Mouse (Mus musculus): Measurements from ENCODE around the gene Pacsin2. TPM values are rescaled to one million over a fixed set of nuclear protein-coding genes. Genes with fewer than 3 reads are reported as not detected.
A peak's percentile ranks its signal among the peaks of the same experiment; 100 is the strongest.

The Pacsin2 gene
- polyA plus RNA-seq, 1 experiment from 2014 or later: 24.3 TPM

DNA sequence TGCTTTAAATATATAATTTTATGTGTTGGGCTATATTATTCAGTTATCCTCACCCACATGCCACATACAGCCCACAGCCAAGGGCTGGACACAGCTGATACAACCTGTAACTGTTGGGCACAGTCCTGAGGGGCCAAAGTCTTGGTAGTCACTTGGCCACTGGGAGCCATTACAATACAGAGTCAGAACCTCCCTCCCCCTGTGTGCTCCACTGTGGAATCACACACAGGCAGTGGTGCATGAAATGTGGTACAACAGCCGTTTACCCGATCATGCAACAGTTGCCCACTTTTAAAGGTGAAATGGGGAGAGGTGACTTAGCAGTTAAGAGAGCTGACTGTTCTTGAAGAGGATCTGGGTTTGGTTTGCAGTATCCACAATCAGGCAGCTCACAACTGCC lies 14.4 kb downstream of the Pacsin2 start:
- no peak overlapping the region for H3K4me3 ChIP-seq (ENCODE audit: low read depth, low read length)
- DNase-seq (no peak), ATAC-seq (no peak)
- no peak overlapping the region for H3K27ac ChIP-seq (ENCODE audit: low read depth)
- no peak for TF ChIP-seq CTCF (IDR thresholded peaks at IDR 0.05; ENCODE audit: low read depth)
- no peak for TF ChIP-seq EP300 (IDR thresholded peaks at IDR 0.05; ENCODE audit: low read depth)
- peaks cover 85% of the 10 kb centered on the region for H3K4me1 ChIP-seq (ENCODE audit: insufficient read depth)
- no peak overlapping the region for H3K4me2 ChIP-seq (ENCODE audit: low read depth, low read length)
- H3K36me3 ChIP-seq (replicated peaks; ENCODE audit: insufficient read depth, low read length): no peaks in the 10 kb centered on the region
- no peak overlapping the region for H3K9ac ChIP-seq (replicated peaks)
- no peaks in the 10 kb centered on the region for H3K9me3 ChIP-seq (ENCODE audit: low read length)
- H3K27me3 ChIP-seq (ENCODE audit: insufficient read depth, low read length): no peaks in the 10 kb centered on the region
- WGBS (ENCODE audit: insufficient replicate concordance): 83% methylated on average over 2 of the region's 2 CpGs

GRCm38 (mm10) chr15:83448646-83449045 lies 15.8 kb downstream of the Pacsin2 start:
- Histone ChIP-seq H3K27me3 (ENCODE audit: insufficient read depth, low read length) (no peaks in the 10 kb centered on the region), H3K4me1 (ENCODE audit: insufficient read depth) (peaks cover 85% of the 10 kb centered on the region), H3K9me3 (ENCODE audit: low read length) (no peaks in the 10 kb centered on the region), H3K9ac (replicated peaks) (no peak overlapping the region), H3K27ac (ENCODE audit: low read depth) (peak overlapping the region; percentile 70), H3K4me3 (ENCODE audit: low read depth, low read length) (no peak overlapping the region), H3K4me2 (ENCODE audit: low read depth, low read length) (no peak overlapping the region), H3K36me3 (replicated peaks; ENCODE audit: insufficient read depth, low read length) (no peaks in the 10 kb centered on the region)
- TF ChIP-seq EP300 (IDR thresholded peaks at IDR 0.05; ENCODE audit: low read depth): no peak
- no peak for TF ChIP-seq CTCF (IDR thresholded peaks at IDR 0.05; ENCODE audit: low read depth)
- no peak for ATAC-seq
- 73% methylated on average over 5 of the region's 5 CpGs for WGBS (ENCODE audit: insufficient replicate concordance)
- no peak for DNase-seq

DNA sequence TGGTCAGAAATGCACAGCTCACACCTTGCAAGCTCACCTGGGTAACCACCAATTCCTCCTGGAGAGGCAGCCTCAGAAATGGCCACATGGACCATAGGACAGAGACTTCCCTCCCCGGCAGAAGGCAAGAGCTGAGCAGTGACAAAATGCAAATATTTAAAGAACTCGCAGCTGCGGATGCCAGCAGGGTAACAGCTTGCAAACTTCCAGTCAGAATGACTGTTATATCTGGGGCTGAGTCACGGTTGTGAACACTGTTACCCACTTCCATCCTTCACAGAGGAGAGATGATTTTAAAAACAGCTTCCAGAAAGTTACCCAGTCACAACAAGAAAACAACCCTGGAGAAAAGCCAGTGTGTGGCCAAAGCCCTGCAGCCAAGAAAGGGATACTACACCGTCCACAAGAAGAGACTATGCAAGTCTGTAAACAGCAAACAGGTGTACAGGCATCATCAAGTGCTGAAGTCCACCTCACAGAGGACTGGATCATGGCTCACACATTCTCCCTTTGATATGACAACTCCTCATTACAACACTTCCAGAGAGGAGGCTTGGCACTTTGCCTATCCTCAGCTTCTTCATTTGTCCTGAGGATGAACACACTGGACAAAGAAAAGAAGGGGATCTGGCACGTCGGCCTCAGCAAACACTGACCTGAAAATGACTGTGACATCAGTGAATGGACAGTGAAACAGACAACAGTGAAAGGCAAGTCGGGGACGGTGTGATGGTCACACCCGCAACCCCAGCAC lies 16.4 kb downstream of the Pacsin2 start:
- H3K27ac ChIP-seq (ENCODE audit: low read depth): peak overlapping the region; percentile 70
- H3K4me3 ChIP-seq (ENCODE audit: low read depth, low read length): no peak overlapping the region
- peaks cover 84% of the 10 kb centered on the region for H3K4me1 ChIP-seq (ENCODE audit: insufficient read depth)
- no peaks in the 10 kb centered on the region for H3K9me3 ChIP-seq (ENCODE audit: low read length)
- ATAC-seq (peak; percentile 56), DNase-seq (peak; percentile 33)
- no peaks in the 10 kb centered on the region for H3K36me3 ChIP-seq (replicated peaks; ENCODE audit: insufficient read depth, low read length)
- WGBS (ENCODE audit: insufficient replicate concordance): 47% methylated on average over 10 of the region's 10 CpGs
- H3K9ac ChIP-seq (replicated peaks): no peak overlapping the region; the same call in 1 of the 2 replicates
- TF ChIP-seq EP300 (IDR thresholded peaks at IDR 0.05; ENCODE audit: low read depth) (no peak), CTCF (IDR thresholded peaks at IDR 0.05; ENCODE audit: low read depth) (no peak)
- H3K27me3 ChIP-seq (ENCODE audit: insufficient read depth, low read length): no peaks in the 10 kb centered on the region
- H3K4me2 ChIP-seq (ENCODE audit: low read depth, low read length): peak overlapping the region; percentile 36

GRCm38 (mm10) chr15:83445908-83446307 lies 18.5 kb downstream of the Pacsin2 start:
- Histone ChIP-seq H3K4me3 (ENCODE audit: low read depth, low read length) (no peak overlapping the region), H3K27ac (ENCODE audit: low read depth) (0 out of 2 replicates have a peak overlapping the region, but pooled peaks have one; percentile 12), H3K36me3 (replicated peaks; ENCODE audit: insufficient read depth, low read length) (no peaks in the 10 kb centered on the region), H3K4me2 (ENCODE audit: low read depth, low read length) (no peak overlapping the region), H3K9ac (replicated peaks) (no peak overlapping the region), H3K4me1 (ENCODE audit: insufficient read depth) (peaks cover 83% of the 10 kb centered on the region), H3K9me3 (ENCODE audit: low read length) (no peaks in the 10 kb centered on the region), H3K27me3 (ENCODE audit: insufficient read depth, low read length) (no peaks in the 10 kb centered on the region)
- WGBS (ENCODE audit: insufficient replicate concordance): 40% methylated on average over 2 of the region's 2 CpGs
- ATAC-seq (no peak), DNase-seq (no peak)
- no peak for TF ChIP-seq CTCF (IDR thresholded peaks at IDR 0.05; ENCODE audit: low read depth)
- no peak for TF ChIP-seq EP300 (IDR thresholded peaks at IDR 0.05; ENCODE audit: low read depth)

- TF ChIP-seq EP300 (IDR thresholded peaks at IDR 0.05; ENCODE audit: low read depth) (no peak), CTCF (IDR thresholded peaks at IDR 0.05; ENCODE audit: low read depth) (no peak)
- ATAC-seq (no peak), DNase-seq (no peak)
- 89% methylated on average over 5 of the region's 5 CpGs for WGBS (ENCODE audit: insufficient replicate concordance)
- peaks cover 83% of the 10 kb centered on the region for H3K4me1 ChIP-seq (ENCODE audit: insufficient read depth)
- no peaks in the 10 kb centered on the region for H3K27me3 ChIP-seq (ENCODE audit: insufficient read depth, low read length)
- no peaks in the 10 kb centered on the region for H3K9me3 ChIP-seq (ENCODE audit: low read length)
- H3K27ac ChIP-seq (ENCODE audit: low read depth): 0 out of 2 replicates have a peak overlapping the region, but pooled peaks have one; percentile 12
- H3K4me2 ChIP-seq (ENCODE audit: low read depth, low read length): no peak overlapping the region
- H3K36me3 ChIP-seq (replicated peaks; ENCODE audit: insufficient read depth, low read length): no peaks in the 10 kb centered on the region
- H3K9ac ChIP-seq (replicated peaks): no peak overlapping the region
- H3K4me3 ChIP-seq (ENCODE audit: low read depth, low read length): no peak overlapping the region
These were observed 19.0 kb downstream of the Pacsin2 start for GRCm38 (mm10) chr15:83445383-83445782.

DNA sequence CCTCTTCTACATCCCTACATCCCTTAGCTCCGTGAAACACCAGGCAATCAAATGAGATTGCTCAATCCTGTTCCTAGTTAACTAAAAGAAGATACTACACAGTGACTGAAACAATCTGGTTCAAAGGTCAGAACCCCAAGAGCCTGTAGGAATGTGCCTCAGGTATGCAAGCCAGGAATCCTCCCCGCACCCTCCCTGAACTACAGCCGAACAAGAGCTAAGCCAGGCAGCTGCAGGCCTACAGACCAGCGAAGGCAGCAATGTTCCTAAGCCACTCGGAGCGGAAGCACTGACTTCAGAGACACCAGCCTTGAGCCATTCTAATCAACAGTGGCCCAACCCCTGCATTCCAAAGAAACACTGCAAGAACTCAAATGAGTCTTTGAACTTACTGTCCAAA lies 20.0 kb downstream of the Pacsin2 start:
- peak; percentile 30; the same call in 1 of the 2 replicates for ATAC-seq
- H3K4me2 ChIP-seq (ENCODE audit: low read depth, low read length): peak overlapping the region; percentile 20; the same call in 1 of the 2 replicates
- H3K4me3 ChIP-seq (ENCODE audit: low read depth, low read length): no peak overlapping the region
- TF ChIP-seq EP300 (IDR thresholded peaks at IDR 0.05; ENCODE audit: low read depth) (no peak), CTCF (IDR thresholded peaks at IDR 0.05; ENCODE audit: low read depth) (no peak)
- no peak overlapping the region for H3K9ac ChIP-seq (replicated peaks)
- no peaks in the 10 kb centered on the region for H3K27me3 ChIP-seq (ENCODE audit: insufficient read depth, low read length)
- no peaks in the 10 kb centered on the region for H3K36me3 ChIP-seq (replicated peaks; ENCODE audit: insufficient read depth, low read length)
- DNase-seq: no peak
- no peaks in the 10 kb centered on the region for H3K9me3 ChIP-seq (ENCODE audit: low read length)
- H3K27ac ChIP-seq (ENCODE audit: low read depth): peak overlapping the region; percentile 48; the same call in 1 of the 2 replicates
- WGBS (ENCODE audit: insufficient replicate concordance): 59% methylated on average over 6 of the region's 6 CpGs
- H3K4me1 ChIP-seq (ENCODE audit: insufficient read depth): peaks cover 82% of the 10 kb centered on the region

All from liver, postnatal 0 days (tissue).